Mouse (Mus musculus): ENCODE data around the gene Ap2b1. TPM values are rescaled to one million over a fixed set of nuclear protein-coding genes. Genes with fewer than 3 reads are reported as not detected.

The Ap2b1 gene
- polyA plus RNA-seq, 1 experiment, result 263 TPM

GRCm38 (mm10) chr11:83442596-83443267, 143.9 kb downstream of the Ap2b1 start:
- TF ChIP-seq POLR2A (IDR thresholded peaks at IDR 0.05; ENCODE audit: control insufficient read depth, low read depth, low read length) (no peak), CTCF (IDR thresholded peaks at IDR 0.05; ENCODE audit: control insufficient read depth, insufficient read depth, insufficient replicate concordance, low read depth, low read length) (no peak)
- Histone ChIP-seq H3K27ac (ENCODE audit: control insufficient read depth, insufficient read depth, low read depth, low read length) (no peak overlapping the region), H3K36me3 (ENCODE audit: control insufficient read depth, insufficient read depth, low read length) (no peaks in the 10 kb centered on the region), H3K4me3 (ENCODE audit: control insufficient read depth, low read depth, low read length) (peak overlapping the region; percentile 26), H3K27me3 (ENCODE audit: control insufficient read depth, insufficient read depth, low read length) (no peaks in the 10 kb centered on the region; the same call in 1 of the 2 replicates), H3K4me1 (ENCODE audit: control insufficient read depth, insufficient read depth, low read length) (peaks cover 25% of the 10 kb centered on the region)

GRCm38 (mm10) chr11:83443824-83444223, 145.0 kb downstream of the Ap2b1 start:
- no peaks in the 10 kb centered on the region for H3K36me3 ChIP-seq (ENCODE audit: control insufficient read depth, insufficient read depth, low read length)
- no peaks in the 10 kb centered on the region; the same call in 1 of the 2 replicates for H3K27me3 ChIP-seq (ENCODE audit: control insufficient read depth, insufficient read depth, low read length)
- H3K27ac ChIP-seq (ENCODE audit: control insufficient read depth, insufficient read depth, low read depth, low read length), result no peak overlapping the region
- H3K4me1 ChIP-seq (ENCODE audit: control insufficient read depth, insufficient read depth, low read length), result peaks cover 25% of the 10 kb centered on the region
- TF ChIP-seq CTCF (IDR thresholded peaks at IDR 0.05; ENCODE audit: control insufficient read depth, insufficient read depth, insufficient replicate concordance, low read depth, low read length) (no peak), POLR2A (IDR thresholded peaks at IDR 0.05; ENCODE audit: control insufficient read depth, low read depth, low read length) (no peak)
- no peak overlapping the region for H3K4me3 ChIP-seq (ENCODE audit: control insufficient read depth, low read depth, low read length)

- Histone ChIP-seq H3K27me3 (ENCODE audit: control insufficient read depth, insufficient read depth, low read length) (no peaks in the 10 kb centered on the region; the same call in 1 of the 2 replicates), H3K27ac (ENCODE audit: control insufficient read depth, insufficient read depth, low read depth, low read length) (no peak overlapping the region), H3K36me3 (ENCODE audit: control insufficient read depth, insufficient read depth, low read length) (no peaks in the 10 kb centered on the region), H3K4me3 (ENCODE audit: control insufficient read depth, low read depth, low read length) (peak overlapping the region; percentile 16), H3K4me1 (ENCODE audit: control insufficient read depth, insufficient read depth, low read length) (peaks cover 27% of the 10 kb centered on the region)
- no peak for TF ChIP-seq CTCF (IDR thresholded peaks at IDR 0.05; ENCODE audit: control insufficient read depth, insufficient read depth, insufficient replicate concordance, low read depth, low read length)
- TF ChIP-seq POLR2A (IDR thresholded peaks at IDR 0.05; ENCODE audit: control insufficient read depth, low read depth, low read length), result no peak
Observed at GRCm38 (mm10) chr11:83445001-83445400, 146.2 kb downstream of the Ap2b1 start.

GRCm38 (mm10) chr11:83447612-83448011, 148.8 kb downstream of the Ap2b1 start:
- Histone ChIP-seq H3K4me1 (ENCODE audit: control insufficient read depth, insufficient read depth, low read length) (peaks cover 18% of the 10 kb centered on the region), H3K36me3 (ENCODE audit: control insufficient read depth, insufficient read depth, low read length) (no peaks in the 10 kb centered on the region), H3K4me3 (ENCODE audit: control insufficient read depth, low read depth, low read length) (no peak overlapping the region), H3K27ac (ENCODE audit: control insufficient read depth, insufficient read depth, low read depth, low read length) (peak overlapping the region; percentile 8; the same call in 1 of the 2 replicates), H3K27me3 (ENCODE audit: control insufficient read depth, insufficient read depth, low read length) (no peaks in the 10 kb centered on the region; the same call in 1 of the 2 replicates)
- no peak for TF ChIP-seq CTCF (IDR thresholded peaks at IDR 0.05; ENCODE audit: control insufficient read depth, insufficient read depth, insufficient replicate concordance, low read depth, low read length)
- TF ChIP-seq POLR2A (IDR thresholded peaks at IDR 0.05; ENCODE audit: control insufficient read depth, low read depth, low read length), result no peak

GRCm38 (mm10) chr11:83448021-83448926, 149.4 kb downstream of the Ap2b1 start:
- no peak overlapping the region for H3K27ac ChIP-seq (ENCODE audit: control insufficient read depth, insufficient read depth, low read depth, low read length)
- no peaks in the 10 kb centered on the region; the same call in 1 of the 2 replicates for H3K27me3 ChIP-seq (ENCODE audit: control insufficient read depth, insufficient read depth, low read length)
- no peaks in the 10 kb centered on the region for H3K36me3 ChIP-seq (ENCODE audit: control insufficient read depth, insufficient read depth, low read length)
- TF ChIP-seq POLR2A (IDR thresholded peaks at IDR 0.05; ENCODE audit: control insufficient read depth, low read depth, low read length) (no peak), CTCF (IDR thresholded peaks at IDR 0.05; ENCODE audit: control insufficient read depth, insufficient read depth, insufficient replicate concordance, low read depth, low read length) (no peak)
- H3K4me1 ChIP-seq (ENCODE audit: control insufficient read depth, insufficient read depth, low read length), result peaks cover 13% of the 10 kb centered on the region
- no peak overlapping the region for H3K4me3 ChIP-seq (ENCODE audit: control insufficient read depth, low read depth, low read length)

- H3K27ac ChIP-seq (ENCODE audit: control insufficient read depth, insufficient read depth, low read depth, low read length), result no peak overlapping the region
- no peak for TF ChIP-seq POLR2A (IDR thresholded peaks at IDR 0.05; ENCODE audit: control insufficient read depth, low read depth, low read length)
- no peak for TF ChIP-seq CTCF (IDR thresholded peaks at IDR 0.05; ENCODE audit: control insufficient read depth, insufficient read depth, insufficient replicate concordance, low read depth, low read length)
- no peaks in the 10 kb centered on the region for H3K36me3 ChIP-seq (ENCODE audit: control insufficient read depth, insufficient read depth, low read length)
- no peak overlapping the region for H3K4me3 ChIP-seq (ENCODE audit: control insufficient read depth, low read depth, low read length)
- no peaks in the 10 kb centered on the region for H3K27me3 ChIP-seq (ENCODE audit: control insufficient read depth, insufficient read depth, low read length)
- peaks cover 8% of the 10 kb centered on the region for H3K4me1 ChIP-seq (ENCODE audit: control insufficient read depth, insufficient read depth, low read length)
Observed at GRCm38 (mm10) chr11:83448927-83449236, 150.1 kb downstream of the Ap2b1 start.

- TF ChIP-seq POLR2A (IDR thresholded peaks at IDR 0.05; ENCODE audit: control insufficient read depth, low read depth, low read length) (no peak), CTCF (IDR thresholded peaks at IDR 0.05; ENCODE audit: control insufficient read depth, insufficient read depth, insufficient replicate concordance, low read depth, low read length) (no peak)
- Histone ChIP-seq H3K36me3 (ENCODE audit: control insufficient read depth, insufficient read depth, low read length) (no peaks in the 10 kb centered on the region), H3K27me3 (ENCODE audit: control insufficient read depth, insufficient read depth, low read length) (no peaks in the 10 kb centered on the region), H3K27ac (ENCODE audit: control insufficient read depth, insufficient read depth, low read depth, low read length) (no peak overlapping the region), H3K4me3 (ENCODE audit: control insufficient read depth, low read depth, low read length) (no peak overlapping the region), H3K4me1 (ENCODE audit: control insufficient read depth, insufficient read depth, low read length) (peaks cover 6% of the 10 kb centered on the region)
Observed at GRCm38 (mm10) chr11:83449298-83449697, 150.5 kb downstream of the Ap2b1 start.
